Mouse (Mus musculus): ENCODE data around the gene Nktr. TPM values are rescaled to one million over a fixed set of nuclear protein-coding genes. Genes with fewer than 3 reads are reported as not detected.

The Nktr gene
- polyA plus RNA-seq, 1 experiment from 2014 or later, result 75.3 TPM

- no peak overlapping the region for H3K4me3 ChIP-seq
- H3K36me3 ChIP-seq, result no peaks in the 10 kb centered on the region
- H3K4me1 ChIP-seq, result 0 out of 2 replicates have a peak, but pooled peaks cover 6% of the 10 kb centered on the region
- peaks cover 23% of the 10 kb centered on the region for H3K27me3 ChIP-seq
- H3K9me3 ChIP-seq, result no peaks in the 10 kb centered on the region
- ATAC-seq (ENCODE audit: low FRiP score, low read depth), result no peak
- no peak overlapping the region for H3K27ac ChIP-seq (replicated peaks)
- H3K4me2 ChIP-seq (replicated peaks), result no peak overlapping the region
- WGBS, result 67% methylated on average over 1 of the region's 1 CpGs
- H3K9ac ChIP-seq (replicated peaks), result no peak overlapping the region
Measured at GRCm38 (mm10) chr9:121794972-121795539, 76.1 kb downstream of the Nktr start.

- no peak overlapping the region for H3K4me2 ChIP-seq (replicated peaks)
- no peaks in the 10 kb centered on the region for H3K9me3 ChIP-seq
- H3K27ac ChIP-seq (replicated peaks), result no peak overlapping the region
- no peak for ATAC-seq (ENCODE audit: low FRiP score, low read depth)
- H3K36me3 ChIP-seq, result no peaks in the 10 kb centered on the region
- H3K4me1 ChIP-seq, result peaks cover 9% of the 10 kb centered on the region
- H3K27me3 ChIP-seq, result peaks cover 8% of the 10 kb centered on the region; the same call in 1 of the 2 replicates
- 18% methylated on average over 12 of the region's 12 CpGs for WGBS
- H3K4me3 ChIP-seq, result no peak overlapping the region
- H3K9ac ChIP-seq (replicated peaks), result no peak overlapping the region
Measured at GRCm38 (mm10) chr9:121797722-121798121, 78.8 kb downstream of the Nktr start.

GRCm38 (mm10) chr9:121798887-121799520 lies 80.0 kb downstream of the Nktr start:
- Histone ChIP-seq H3K27ac (replicated peaks) (no peak overlapping the region), H3K4me1 (peaks cover 9% of the 10 kb centered on the region), H3K9me3 (no peaks in the 10 kb centered on the region), H3K36me3 (no peaks in the 10 kb centered on the region), H3K27me3 (peaks cover 8% of the 10 kb centered on the region; the same call in 1 of the 2 replicates), H3K4me3 (no peak overlapping the region), H3K9ac (replicated peaks) (no peak overlapping the region), H3K4me2 (replicated peaks) (no peak overlapping the region)
- WGBS, result 50% methylated on average over 5 of the region's 6 CpGs
- no peak for ATAC-seq (ENCODE audit: low FRiP score, low read depth)

GRCm38 (mm10) chr9:121802747-121803146 lies 83.8 kb downstream of the Nktr start:
- H3K27ac ChIP-seq (replicated peaks), result no peak overlapping the region
- H3K27me3 ChIP-seq, result peaks cover under 1% of the 10 kb centered on the region; the same call in 1 of the 2 replicates
- H3K9ac ChIP-seq (replicated peaks), result no peak overlapping the region
- H3K4me2 ChIP-seq (replicated peaks), result no peak overlapping the region
- ATAC-seq (ENCODE audit: low FRiP score, low read depth), result no peak
- no peaks in the 10 kb centered on the region for H3K9me3 ChIP-seq
- peaks cover 12% of the 10 kb centered on the region for H3K4me1 ChIP-seq
- 80% methylated on average over 7 of the region's 7 CpGs for WGBS
- no peak overlapping the region for H3K4me3 ChIP-seq
- H3K36me3 ChIP-seq, result no peaks in the 10 kb centered on the region

Other genes starting within 250 kb of the Nktr start
- gene Cck, start 223.5 kb upstream of the Nktr start, polyA plus RNA-seq (2016; fragmentation: Nextera tagmentation; extraction: Ambion mirVana), result 8.1 and 10.3 TPM in 2 replicates
- gene Lyzl4, start 77.1 kb upstream of the Nktr start, polyA plus RNA-seq (2016; fragmentation: Nextera tagmentation; extraction: Ambion mirVana), result not detected in 2 replicates
- 0.18 and 0.26 TPM in 2 replicates for gene Vipr1, start 76.5 kb upstream of the Nktr start, polyA plus RNA-seq (2016; fragmentation: Nextera tagmentation; extraction: Ambion mirVana)
- gene Sec22c, start 13.7 kb upstream of the Nktr start, polyA plus RNA-seq (2016; fragmentation: Nextera tagmentation; extraction: Ambion mirVana), result 25.9 and 29.5 TPM in 2 replicates
- 107 TPM in 2 replicates for gene Ss18l2, start 8.8 kb upstream of the Nktr start, polyA plus RNA-seq (2016; fragmentation: Nextera tagmentation; extraction: Ambion mirVana)
- 10.9 and 13.3 TPM in 2 replicates for gene Zfp651, start 40.2 kb downstream of the Nktr start, polyA plus RNA-seq (2016; fragmentation: Nextera tagmentation; extraction: Ambion mirVana)
- gene Klhl40, start 58.4 kb downstream of the Nktr start, polyA plus RNA-seq (2016; fragmentation: Nextera tagmentation; extraction: Ambion mirVana), result 0.14 TPM in 1 of 2 replicates, not detected in the other
- not detected in 2 replicates for gene Hhatl, start 73.3 kb downstream of the Nktr start, polyA plus RNA-seq (2016; fragmentation: Nextera tagmentation; extraction: Ambion mirVana)
- 3.2 and 4.3 TPM in 2 replicates for gene Ccdc13, start 120.3 kb downstream of the Nktr start, polyA plus RNA-seq (2016; fragmentation: Nextera tagmentation; extraction: Ambion mirVana)
- gene Higd1a, start 139.2 kb downstream of the Nktr start, polyA plus RNA-seq (2016; fragmentation: Nextera tagmentation; extraction: Ambion mirVana), result 142 TPM in 2 replicates
- 1.1 and 1.4 TPM in 2 replicates for gene Ackr2, start 179.2 kb downstream of the Nktr start, polyA plus RNA-seq (2016; fragmentation: Nextera tagmentation; extraction: Ambion mirVana)
- not detected in 2 replicates for gene Cyp8b1, start 197.1 kb downstream of the Nktr start, polyA plus RNA-seq (2016; fragmentation: Nextera tagmentation; extraction: Ambion mirVana)
- gene Fam198a, start 231.8 kb downstream of the Nktr start, polyA plus RNA-seq (2016; fragmentation: Nextera tagmentation; extraction: Ambion mirVana), result 0.92 and 1.0 TPM in 2 replicates

Measured in midbrain, embryonic 12.5 days (tissue).